Mouse (Mus musculus) heart, adult 2 months (tissue): ENCODE results near the gene Ssrp1. TPM values are rescaled to one million over a fixed set of nuclear protein-coding genes. Genes with fewer than 3 reads are reported as not detected.

ENCODE experiments used
- DNase-seq, 2 experiments: peaks; one replicate each; pipeline ENCODE4 v3.0.0; 2021
- H3K27ac ChIP-seq: fragments of 200-600 bp; 2 replicates; pipeline ENCODE4 v1.8.1; 2022
- H3K27me3 ChIP-seq: fragments of 200-500 bp; 2 replicates; pipeline ENCODE4 v1.6.1; 2012; ENCODE audit warnings: mild to moderate bottlenecking, low read length, inconsistent platforms, mixed read lengths; ENCODE audit not compliant: control insufficient read depth, insufficient read depth
- H3K36me3 ChIP-seq: fragments of 200-500 bp; 2 replicates; pipeline ENCODE4 v1.6.1; 2012; ENCODE audit warnings: low read length, inconsistent platforms; ENCODE audit not compliant: control insufficient read depth, insufficient read depth
- H3K4me1 ChIP-seq: fragments of 200-500 bp; 2 replicates; pipeline ENCODE4 v1.6.1; 2011; ENCODE audit warnings: low read length; ENCODE audit not compliant: control insufficient read depth, insufficient read depth
- H3K4me3 ChIP-seq: fragments of 200-600 bp; 2 replicates; pipeline ENCODE4 v1.8.1; 2022
- H3K79me2 ChIP-seq: fragments of 200-500 bp; replicated peaks from 2 replicates; pipeline ENCODE4 v1.6.1; 2012; ENCODE audit warnings: mild to moderate bottlenecking, inconsistent platforms, low read length, moderate library complexity, mixed read lengths; ENCODE audit not compliant: control insufficient read depth, insufficient read depth
- H3K9ac ChIP-seq: fragments of 200-500 bp; 2 replicates; pipeline ENCODE4 v1.6.1; 2012; ENCODE audit warnings: low read depth, mild to moderate bottlenecking, control low read depth, inconsistent platforms, low read length, mixed read lengths
- CTCF ChIP-seq: fragments of 200-600 bp; IDR thresholded peaks from 2 replicates; pipeline ENCODE4 v1.8.1; 2022; ENCODE audit warnings: antibody characterized with exemption, mild to moderate bottlenecking, moderate library complexity
- EP300 ChIP-seq: fragments of 200-500 bp; IDR thresholded peaks from 2 replicates; pipeline ENCODE4 v1.6.1; 2011; ENCODE audit warnings: low read depth, low read length, control low read depth; ENCODE audit not compliant: insufficient read depth
- POLR2A ChIP-seq: fragments of 200-500 bp; IDR thresholded peaks from 2 replicates; pipeline ENCODE4 v1.6.1; 2011; ENCODE audit warnings: mild to moderate bottlenecking, low read depth, low read length, control low read depth; ENCODE audit not compliant: insufficient read depth
- WGBS: fragments of 180-500 bp; shearing (Covaris S2); methylation state at CpG from one replicate; pipeline ENCODE4 v1.1.7; 2018; 5-methylcytosine and 5-hydroxymethylcytosine counted together
- intact Hi-C: fragments of 180-260 bp; cut with DNase I; formaldehyde crosslinking; loops from one replicate; pipeline ENCODE4 v1.15.1; 2025
- polyA plus RNA-seq: library from polyadenylated mRNA; depleted of rRNA; stranded (reverse); fragments of >200 nt; gene quantifications from 2 replicates; pipeline ENCODE4 v1.2.3, GENCODE M21; 2012
- total RNA-seq, 2 experiments: library from RNA; stranded (reverse); gene quantifications; 2 replicates each; pipeline ENCODE4 v1.2.3; 2021

Ssrp1 gene
- total and polyA plus RNA-seq, 3 experiments = 38.8 to 39.6 (median 39.0) TPM

DNA sequence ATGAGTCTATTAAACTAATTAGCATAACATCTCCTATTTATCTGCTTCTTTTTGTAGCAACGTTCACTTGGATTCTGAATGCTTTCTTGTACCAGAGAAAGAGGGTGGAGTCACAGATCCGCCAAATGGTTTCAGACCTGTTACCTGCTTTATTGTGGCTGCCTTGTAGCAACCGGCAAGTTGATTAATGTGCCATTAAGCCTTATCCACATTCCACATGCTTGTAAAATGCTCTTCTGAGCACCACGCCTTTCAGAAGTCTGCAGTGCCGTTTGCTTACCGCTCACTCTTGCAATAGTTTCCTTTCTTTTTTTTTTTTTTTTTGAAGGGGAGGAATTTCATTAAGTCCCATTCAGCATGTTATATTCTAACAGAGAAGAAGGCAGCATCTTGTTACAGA is 7.1 kb upstream of the Ssrp1 start:
- Histone ChIP-seq H3K4me3 (no peak overlapping the region), H3K4me1 (no peaks in the 10 kb centered on the region), H3K27me3 (no peaks in the 10 kb centered on the region), H3K36me3 (no peaks in the 10 kb centered on the region), H3K9ac (no peak overlapping the region), H3K79me2 (no peaks in the 10 kb centered on the region), H3K27ac (no peak overlapping the region)
- no peak for DNase-seq
- intact Hi-C loops = no loop called here
- TF ChIP-seq EP300 (no peak), POLR2A (no peak), CTCF (no peak)
- WGBS = 69% methylated on average over 6 of the region's 6 CpGs

DNA sequence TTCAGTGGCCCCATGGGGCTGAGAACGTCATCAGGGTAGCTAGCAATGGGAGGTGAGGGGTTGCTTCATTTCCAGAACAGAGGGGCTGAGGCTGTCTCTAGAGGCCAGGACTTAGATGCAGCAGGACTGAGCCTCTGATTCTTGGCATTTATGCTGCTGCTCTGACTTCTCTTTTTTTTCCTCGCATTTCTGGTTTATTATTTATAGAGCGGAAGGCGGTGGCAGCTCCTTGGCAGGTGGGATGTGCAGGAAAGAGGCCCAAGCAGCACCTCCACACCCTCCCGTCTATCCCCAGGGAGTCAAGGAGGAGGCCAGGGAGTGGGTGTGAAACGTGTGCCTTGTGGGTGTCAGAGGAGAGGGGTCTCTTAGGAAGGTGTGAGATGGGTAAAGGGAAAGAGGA is 6.0 kb upstream of the Ssrp1 start:
- no peak for DNase-seq
- TF ChIP-seq POLR2A (no peak), EP300 (no peak), CTCF (no peak)
- no peak overlapping the region for H3K27ac ChIP-seq
- H3K4me3 ChIP-seq = no peak overlapping the region
- no peaks in the 10 kb centered on the region for H3K36me3 ChIP-seq
- WGBS = 48% methylated on average over 6 of the region's 6 CpGs
- H3K4me1 ChIP-seq = no peaks in the 10 kb centered on the region
- intact Hi-C loops = no loop called here
- no peaks in the 10 kb centered on the region for H3K27me3 ChIP-seq
- H3K9ac ChIP-seq = no peak overlapping the region
- no peaks in the 10 kb centered on the region for H3K79me2 ChIP-seq

DNA sequence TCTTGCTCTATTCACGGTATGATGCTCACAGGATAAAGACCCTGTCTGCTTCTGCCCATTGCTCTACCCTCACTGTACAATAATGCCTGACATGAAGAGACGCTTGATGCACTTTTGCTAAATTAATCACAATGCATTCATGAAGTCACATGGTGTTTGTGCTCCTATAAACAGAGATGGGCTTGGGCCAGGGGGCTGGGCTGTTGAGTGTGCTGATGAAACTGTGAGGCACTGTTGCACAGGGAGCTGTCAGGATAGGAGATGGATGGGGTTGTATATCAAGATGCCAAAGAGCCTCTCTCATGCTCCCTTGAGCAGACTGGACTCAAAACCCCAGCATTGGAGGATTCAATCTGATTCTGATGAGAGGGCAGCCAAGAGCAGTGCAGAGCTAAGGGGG is 3.9 kb upstream of the Ssrp1 start:
- Histone ChIP-seq H3K4me1 (peaks cover 3% of the 10 kb centered on the region), H3K4me3 (no peak overlapping the region), H3K79me2 (no peaks in the 10 kb centered on the region), H3K27ac (no peak overlapping the region), H3K27me3 (no peaks in the 10 kb centered on the region), H3K9ac (no peak overlapping the region), H3K36me3 (no peaks in the 10 kb centered on the region)
- 74% methylated on average over 2 of the region's 2 CpGs for WGBS
- TF ChIP-seq POLR2A (no peak), CTCF (no peak), EP300 (no peak)
- intact Hi-C loops = no loop called here
- no peak for DNase-seq

DNA sequence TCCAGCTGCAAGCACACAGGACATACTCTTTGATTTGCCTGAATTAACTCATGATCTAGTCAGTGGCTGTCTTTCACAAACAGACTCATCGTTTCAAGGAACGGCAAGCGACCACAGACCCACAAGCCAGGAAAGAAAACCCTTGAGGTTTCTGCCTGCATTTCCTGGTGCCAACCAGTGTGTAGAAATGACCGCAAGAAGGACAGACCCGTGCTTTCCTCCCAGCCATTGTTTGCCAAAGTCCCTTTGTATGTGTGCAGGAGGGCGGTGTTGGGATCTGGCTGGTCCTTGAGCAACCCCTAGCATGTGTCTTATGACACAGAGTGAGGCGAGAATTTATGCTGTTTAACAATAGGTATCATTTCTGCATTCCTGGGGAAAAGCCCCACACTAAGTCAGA is 2.9 kb upstream of the Ssrp1 start:
- no peak overlapping the region for H3K4me3 ChIP-seq
- TF ChIP-seq EP300 = no peak
- no peak for TF ChIP-seq CTCF
- TF ChIP-seq POLR2A = no peak
- intact Hi-C loops = no loop called here
- H3K4me1 ChIP-seq = peaks cover 5% of the 10 kb centered on the region
- H3K36me3 ChIP-seq = no peaks in the 10 kb centered on the region; the same call in 1 of the 2 replicates
- H3K79me2 ChIP-seq = no peaks in the 10 kb centered on the region
- no peak overlapping the region for H3K27ac ChIP-seq
- H3K9ac ChIP-seq = no peak overlapping the region
- DNase-seq = no peak
- WGBS = 65% methylated on average over 7 of the region's 7 CpGs
- H3K27me3 ChIP-seq = no peaks in the 10 kb centered on the region

DNA sequence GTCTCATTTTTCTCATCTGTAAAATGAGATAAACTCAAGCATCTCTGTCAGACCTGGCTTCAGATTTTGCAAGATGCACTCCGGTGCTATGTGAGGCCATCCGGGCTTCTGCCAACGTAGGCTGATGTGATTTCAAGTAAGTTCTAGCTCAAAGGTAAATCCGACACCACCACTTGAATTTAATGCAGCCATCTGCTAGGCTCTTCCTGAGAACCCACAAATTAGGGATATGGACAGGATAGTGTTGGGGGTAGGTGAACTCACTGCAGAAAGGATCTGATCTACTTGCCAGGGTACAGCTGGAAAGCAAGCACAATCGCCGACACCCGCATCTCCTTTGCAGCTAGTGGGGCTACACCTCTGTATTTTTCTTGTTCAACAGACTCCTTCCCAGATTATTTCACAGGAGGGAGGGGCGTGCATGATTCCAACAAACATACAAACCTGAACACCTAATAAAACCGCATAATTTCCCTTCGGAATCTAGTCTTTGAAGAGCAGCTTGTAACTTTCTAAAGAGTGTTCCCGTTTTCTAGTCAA is 457 bp upstream of the Ssrp1 start:
- H3K9ac ChIP-seq = peak overlapping the region; percentile 39
- no peaks in the 10 kb centered on the region for H3K27me3 ChIP-seq
- intact Hi-C loops = loop anchor here (1.0 to 5.0 kb wide), 2 partner anchors 11 to 309 kb away; partner anchors contain the start of gene Clp1
- no peak for DNase-seq
- WGBS = 9% methylated on average over 11 of the region's 11 CpGs
- H3K4me3 ChIP-seq = peak overlapping the region; percentile 99
- peaks cover 5% of the 10 kb centered on the region for H3K4me1 ChIP-seq
- no peaks in the 10 kb centered on the region for H3K79me2 ChIP-seq
- H3K27ac ChIP-seq = peak overlapping the region; percentile 91
- H3K36me3 ChIP-seq = no peaks in the 10 kb centered on the region; the same call in 1 of the 2 replicates
- TF ChIP-seq EP300 (no peak), POLR2A (no peak), CTCF (no peak)

DNA sequence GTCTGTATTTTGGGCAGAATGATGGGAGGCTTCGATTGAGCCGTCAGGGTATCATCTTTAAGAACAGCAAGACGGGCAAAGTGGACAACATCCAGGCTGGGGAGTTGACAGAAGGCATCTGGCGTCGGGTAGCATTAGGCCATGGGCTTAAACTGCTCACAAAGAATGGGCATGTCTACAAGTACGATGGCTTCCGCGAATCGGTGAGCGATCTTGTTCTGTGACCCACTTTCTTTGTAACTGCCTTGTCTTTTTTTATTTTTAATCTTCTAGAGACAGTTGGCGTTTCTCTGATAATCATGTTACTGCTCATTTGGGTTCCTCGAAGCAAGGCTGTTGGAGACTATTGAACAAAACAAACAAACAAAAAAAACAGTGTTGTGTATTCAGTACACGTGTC is 1.3 kb downstream of the Ssrp1 start:
- intact Hi-C loops = loop anchor here (5.0 kb wide), 1 partner anchor 311 kb away; the partner anchor contains the start of gene Clp1
- TF ChIP-seq EP300 (no peak), CTCF (no peak), POLR2A (no peak)
- 81% methylated on average over 13 of the region's 13 CpGs for WGBS
- H3K79me2 ChIP-seq = no peaks in the 10 kb centered on the region
- no peaks in the 10 kb centered on the region; the same call in 1 of the 2 replicates for H3K36me3 ChIP-seq
- H3K27ac ChIP-seq = no peak overlapping the region
- H3K9ac ChIP-seq = no peak overlapping the region
- DNase-seq = no peak
- H3K4me3 ChIP-seq = no peak overlapping the region
- H3K27me3 ChIP-seq = no peaks in the 10 kb centered on the region
- peaks cover 5% of the 10 kb centered on the region for H3K4me1 ChIP-seq
